In the genomic region with DNA sequence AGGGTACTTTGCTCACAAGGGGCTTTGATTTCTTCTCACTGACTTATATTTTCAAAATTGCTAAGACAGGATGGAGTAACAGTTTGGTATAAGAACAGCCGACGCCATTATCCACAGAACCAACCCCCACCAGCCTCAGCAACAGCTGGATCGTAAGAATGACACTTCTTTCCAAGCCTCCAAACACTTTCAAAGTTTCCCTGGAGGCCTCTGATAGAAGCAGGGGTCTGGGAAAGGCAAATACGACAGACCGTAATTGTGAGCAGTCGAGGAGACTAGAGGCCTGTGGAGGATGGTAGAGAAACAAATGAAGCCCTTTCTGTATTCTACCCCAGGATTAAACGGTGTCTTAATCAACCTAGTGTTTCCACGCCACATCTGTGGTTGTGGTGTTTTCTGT, we compare ENCODE assay signal across 22 mouse cellular contexts. TPM values are rescaled to one million over a fixed set of nuclear protein-coding genes. Genes with fewer than 3 reads are reported as not detected.
DNase-seq lines count a peak whose midpoint lies in the region; ATAC-seq and TF ChIP-seq lines count a peak whose summit lies in the region.
"Had no signal": no experiment of that assay in that cellular context is flagged by ENCODE, and none has a peak within 500 bp of the region (broad histone marks: within the 10 kb centered on the region; RNA-seq: fewer than 3 reads in every experiment).

No protein-coding gene starts in this region.

- H3K9me3 ChIP-seq in forebrain, embryonic 11.5 days (ENCODE audit: control insufficient read depth, low read length), result no peaks in the 10 kb centered on the region
- no peaks in the 10 kb centered on the region for H3K9me3 ChIP-seq in forebrain, embryonic 14.5 days (replicated peaks; ENCODE audit: control insufficient read depth, low read length)
- no peaks in the 10 kb centered on the region for H3K9me3 ChIP-seq in lung, embryonic 15.5 days
- H3K9me3 ChIP-seq in lung, postnatal 0 days (ENCODE audit: low read length), result no peaks in the 10 kb centered on the region
- H3K9me3 ChIP-seq: forebrain, embryonic 10.5 days; forebrain, embryonic 15.5 days; heart, embryonic 10.5 days; hindbrain, embryonic 12.5 days; hindbrain, embryonic 15.5 days had no signal

- no peak for ATAC-seq in forebrain, embryonic 11.5 days (replicated peaks; ENCODE audit: low FRiP score)
- ATAC-seq in forebrain, embryonic 14.5 days, result no peak
- peak; percentile 55; the same call in 1 of the 2 replicates for ATAC-seq in lung, embryonic 15.5 days (ENCODE audit: borderline replicate concordance, extremely low read depth, low FRiP score, low TSS enrichment)
- ATAC-seq in lung, postnatal 0 days, result peak; percentile 52
- ATAC-seq: activated CD4-positive, CD25-positive, alpha-beta regulatory T cell, adult 4 months; forebrain, embryonic 15.5 days had no signal

- no peak overlapping the region for H3K27ac ChIP-seq in forebrain, embryonic 11.5 days (ENCODE audit: low read depth, low read length)
- no peak overlapping the region for H3K27ac ChIP-seq in forebrain, embryonic 14.5 days (ENCODE audit: low read depth, low read length)
- peak overlapping the region; percentile 27; the same call in 1 of the 2 replicates for H3K27ac ChIP-seq in lung, embryonic 15.5 days
- H3K27ac ChIP-seq in lung, postnatal 0 days (ENCODE audit: low read length), result no peak overlapping the region
- H3K27ac ChIP-seq: forebrain, embryonic 10.5 days; forebrain, embryonic 15.5 days; heart, adult 2 months; heart, embryonic 10.5 days; hindbrain, embryonic 12.5 days; hindbrain, embryonic 15.5 days had no signal

- peaks cover 49% of the 10 kb centered on the region for H3K27me3 ChIP-seq in forebrain, embryonic 11.5 days (ENCODE audit: control insufficient read depth, insufficient read depth, low read length)
- H3K27me3 ChIP-seq in forebrain, embryonic 14.5 days (replicated peaks; ENCODE audit: control insufficient read depth, insufficient read depth, low read length), result peaks cover 50% of the 10 kb centered on the region
- H3K27me3 ChIP-seq in lung, embryonic 15.5 days, result peaks cover 54% of the 10 kb centered on the region
- peaks cover 25% of the 10 kb centered on the region for H3K27me3 ChIP-seq in lung, postnatal 0 days (replicated peaks; ENCODE audit: insufficient read depth, low read length)

- no peaks in the 10 kb centered on the region for H3K36me3 ChIP-seq in forebrain, embryonic 11.5 days (ENCODE audit: control insufficient read depth, insufficient read depth, low read length)
- H3K36me3 ChIP-seq in forebrain, embryonic 14.5 days (ENCODE audit: control insufficient read depth, insufficient read depth, low read length), result no peaks in the 10 kb centered on the region
- H3K36me3 ChIP-seq in lung, embryonic 15.5 days, result no peaks in the 10 kb centered on the region
- H3K36me3 ChIP-seq in lung, postnatal 0 days (ENCODE audit: insufficient read depth, low read length), result no peaks in the 10 kb centered on the region
- H3K36me3 ChIP-seq: forebrain, embryonic 10.5 days; forebrain, embryonic 15.5 days; heart, embryonic 10.5 days; hindbrain, embryonic 12.5 days; hindbrain, embryonic 15.5 days had no signal

- no peak for TF ChIP-seq CTCF in lung, postnatal 0 days (IDR thresholded peaks at IDR 0.05)

- no peak for TF ChIP-seq EP300 in lung, postnatal 0 days (IDR thresholded peaks at IDR 0.05)

- no peak overlapping the region for H3K4me3 ChIP-seq in forebrain, embryonic 11.5 days (ENCODE audit: low read depth, low read length)
- H3K4me3 ChIP-seq in forebrain, embryonic 14.5 days (ENCODE audit: low read depth, low read length), result no peak overlapping the region
- H3K4me3 ChIP-seq in lung, embryonic 15.5 days, result no peak overlapping the region
- H3K4me3 ChIP-seq in lung, postnatal 0 days (ENCODE audit: low read depth, low read length), result no peak overlapping the region
- H3K4me3 ChIP-seq: forebrain, embryonic 10.5 days; forebrain, embryonic 15.5 days; heart, adult 2 months; heart, embryonic 10.5 days; hindbrain, embryonic 12.5 days; hindbrain, embryonic 15.5 days had no signal

- H3K4me1 ChIP-seq in forebrain, embryonic 11.5 days (replicated peaks; ENCODE audit: control insufficient read depth, insufficient read depth, low read length), result peaks cover 4% of the 10 kb centered on the region; the same call in 1 of the 2 replicates
- H3K4me1 ChIP-seq in forebrain, embryonic 14.5 days (ENCODE audit: control insufficient read depth, insufficient read depth, low read length), result 0 out of 2 replicates have a peak, but pooled peaks cover 4% of the 10 kb centered on the region
- peaks cover 23% of the 10 kb centered on the region for H3K4me1 ChIP-seq in lung, embryonic 15.5 days
- H3K4me1 ChIP-seq in lung, postnatal 0 days (ENCODE audit: insufficient read depth, low read depth, low read length), result no peaks in the 10 kb centered on the region

- no peak overlapping the region for H3K9ac ChIP-seq in forebrain, embryonic 11.5 days (ENCODE audit: low read length)
- H3K9ac ChIP-seq in forebrain, embryonic 14.5 days (ENCODE audit: low read length), result no peak overlapping the region
- no peak overlapping the region for H3K9ac ChIP-seq in lung, embryonic 15.5 days
- no peak overlapping the region for H3K9ac ChIP-seq in lung, postnatal 0 days (replicated peaks; ENCODE audit: low read depth)
- H3K9ac ChIP-seq: forebrain, embryonic 15.5 days; hindbrain, embryonic 12.5 days; hindbrain, embryonic 15.5 days had no signal

- peak; percentile 21 for DNase-seq in forebrain, embryonic 11.5 days (ENCODE audit: low spot score)
- DNase-seq in forebrain, embryonic 14.5 days (ENCODE audit: low spot score), result no peak
- DNase-seq in lung, postnatal 25 days (ENCODE audit: low spot score), result no peak
- DNase-seq in lung, postnatal 0 days (ENCODE audit: low spot score), result peak; percentile 66
- DNase-seq in lung, postnatal 36 days, result peak; percentile 3
- DNase-seq in kidney, adult 11 months, result no peak
- DNase-seq: adrenal gland, adult 8-10 months; adrenal gland, postnatal 25 days; cerebellum, adult 11-12 months; cerebellum, adult 9-10 months; cerebellum, postnatal 14 days; gastrocnemius, postnatal 25 days; heart, adult 2 months had no signal

- 70% methylated on average over 8 of the region's 8 CpGs for WGBS in forebrain, embryonic 11.5 days
- 69% methylated on average over 8 of the region's 8 CpGs for WGBS in forebrain, embryonic 14.5 days
- 22% methylated on average over 8 of the region's 8 CpGs for WGBS in lung, embryonic 15.5 days
- WGBS in lung, postnatal 0 days, result 33% methylated on average over 8 of the region's 8 CpGs

- no peak overlapping the region for H3K4me2 ChIP-seq in forebrain, embryonic 11.5 days (ENCODE audit: low read depth, low read length, severe bottlenecking)
- no peak overlapping the region for H3K4me2 ChIP-seq in forebrain, embryonic 14.5 days (ENCODE audit: low read length)
- no peak overlapping the region for H3K4me2 ChIP-seq in lung, embryonic 15.5 days
- no peak overlapping the region for H3K4me2 ChIP-seq in lung, postnatal 0 days (replicated peaks; ENCODE audit: low read depth, low read length)
- H3K4me2 ChIP-seq: forebrain, embryonic 15.5 days; hindbrain, embryonic 12.5 days; hindbrain, embryonic 15.5 days had no signal

RNA-seq across cellular contexts. Expression of a gene that starts 40.9 kb away (rescaled TPM):
- 5.0 and 6.7 TPM in 2 replicates for polyA plus RNA-seq in forebrain, embryonic 11.5 days (2014; fragmentation: Nextera tagmentation; extraction: Ambion mirVana)
- polyA plus RNA-seq in forebrain, embryonic 14.5 days (2014; fragmentation: Nextera tagmentation; extraction: Ambion mirVana), result 20.3 and 20.7 TPM in 2 replicates
- polyA plus RNA-seq in lung, embryonic 15.5 days (2015; fragmentation: Nextera tagmentation; extraction: Ambion mirVana), result 0.16 TPM in 1 of 2 replicates, not detected in the other
- polyA plus RNA-seq in lung, postnatal 0 days (2015; fragmentation: Nextera tagmentation; extraction: Ambion mirVana), result 0.13 TPM in 1 of 2 replicates, not detected in the other
- polyA plus RNA-seq: activated CD4-positive, CD25-positive, alpha-beta regulatory T cell, adult 4 months; heart, postnatal 0 days had no signal

RNA-seq across cellular contexts. Expression of a gene that starts 42.6 kb away (rescaled TPM):
- polyA plus RNA-seq in forebrain, embryonic 11.5 days (2014; fragmentation: Nextera tagmentation; extraction: Ambion mirVana), result not detected in 2 replicates
- 0.05 TPM in 1 of 2 replicates, not detected in the other for polyA plus RNA-seq in forebrain, embryonic 14.5 days (2014; fragmentation: Nextera tagmentation; extraction: Ambion mirVana)
- 0.04 and 0.08 TPM in 2 replicates for polyA plus RNA-seq in lung, embryonic 15.5 days (2015; fragmentation: Nextera tagmentation; extraction: Ambion mirVana)
- polyA plus RNA-seq in lung, postnatal 0 days (2015; fragmentation: Nextera tagmentation; extraction: Ambion mirVana), result not detected in 2 replicates
- polyA plus RNA-seq: activated CD4-positive, CD25-positive, alpha-beta regulatory T cell, adult 4 months; embryonic facial prominence, embryonic 11.5 days; forebrain, embryonic 10.5 days had no signal

Comparison
In these comparisons a context has a peak if more than half of its experiments do, and no peak if none do; other contexts are left out.
1. DNase-seq: peak in forebrain, embryonic 11.5 days (single experiment), lung, postnatal 0 days (single experiment) and lung, postnatal 36 days (single experiment); none in forebrain, embryonic 14.5 days (single experiment), lung, postnatal 25 days (single experiment) and kidney, adult 11 months (single experiment).
2. ATAC-seq: peak in lung, embryonic 15.5 days (single experiment) and lung, postnatal 0 days (single experiment); none in forebrain, embryonic 11.5 days (single experiment) and forebrain, embryonic 14.5 days (single experiment).